Mouse (Mus musculus) olfactory bulb, adult 2 months (tissue): ENCODE results near the gene Plp2. TPM values are rescaled to one million over a fixed set of nuclear protein-coding genes. Genes with fewer than 3 reads are reported as not detected.

ENCODE experiments used
- H3K27ac ChIP-seq: fragments of 200-500 bp; 2 replicates; pipeline ENCODE4 v1.5.1; 2012; ENCODE audit warnings: low read depth, low read length; ENCODE audit not compliant: insufficient read depth
- H3K4me1 ChIP-seq: fragments of 200-500 bp; 2 replicates; pipeline ENCODE4 v1.6.1; 2012; ENCODE audit warnings: low read length; ENCODE audit not compliant: control insufficient read depth, insufficient read depth
- H3K4me3 ChIP-seq: fragments of 200-500 bp; 2 replicates; pipeline ENCODE4 v1.5.1; 2012; ENCODE audit warnings: mild to moderate bottlenecking, low read depth, low read length, moderate library complexity; ENCODE audit not compliant: insufficient read depth
- CTCF ChIP-seq: fragments of 200-500 bp; IDR thresholded peaks from 2 replicates; pipeline ENCODE4 v1.5.1; 2012; ENCODE audit warnings: low read depth, mild to moderate bottlenecking, low read length, moderate library complexity; ENCODE audit not compliant: insufficient read depth
- POLR2A ChIP-seq: fragments of 200-500 bp; IDR thresholded peaks from 2 replicates; pipeline ENCODE4 v1.6.1; 2012; ENCODE audit warnings: mild to moderate bottlenecking, low read depth, low read length, moderate library complexity; ENCODE audit not compliant: insufficient read depth
- WGBS: fragments of 180-500 bp; shearing (Covaris S2); methylation state at CpG from one replicate; pipeline ENCODE4 v1.1.7; 2018; 5-methylcytosine and 5-hydroxymethylcytosine counted together
- polyA plus RNA-seq: library from polyadenylated mRNA; stranded (reverse); fragments of >200 nt; gene quantifications from 2 replicates; pipeline ENCODE4 v1.2.4, GENCODE M21; 2012; ENCODE audit warnings: low replicate concordance; ENCODE audit not compliant: missing spikeins, insufficient read depth, insufficient read length

Plp2 gene
- polyA plus RNA-seq, 1 experiment, result not detected

- no peak for TF ChIP-seq CTCF
- TF ChIP-seq POLR2A, result no peak
- Histone ChIP-seq H3K4me3 (no peak overlapping the region), H3K4me1 (peaks cover 4% of the 10 kb centered on the region), H3K27ac (no peak overlapping the region)
- 79% methylated on average over 21 of the region's 21 CpGs for WGBS
These were observed 5.3 kb downstream of the Plp2 start for GRCm38 (mm10) chrX:7665739-7666502.

DNA sequence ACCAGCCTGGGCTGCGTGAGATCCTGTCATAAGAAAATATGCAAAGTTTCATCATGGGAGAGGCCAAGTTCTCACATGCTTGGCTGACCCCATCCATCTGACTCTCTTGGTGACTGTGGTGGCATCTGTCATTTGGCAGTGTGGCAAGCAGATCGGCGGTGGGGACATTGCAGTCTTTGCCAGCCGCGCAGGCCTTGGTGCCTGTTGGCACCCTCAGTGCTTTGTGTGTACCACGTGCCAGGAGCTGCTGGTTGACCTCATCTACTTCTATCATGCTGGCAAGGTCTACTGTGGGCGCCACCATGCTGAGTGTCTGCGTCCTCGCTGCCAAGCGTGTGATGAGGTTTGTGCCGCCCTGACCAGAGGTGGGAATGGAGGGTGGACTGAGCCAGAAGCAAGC, 6.4 kb downstream of the Plp2 start:
- no peak overlapping the region for H3K4me3 ChIP-seq
- WGBS, result 84% methylated on average over 11 of the region's 11 CpGs
- no peaks in the 10 kb centered on the region for H3K4me1 ChIP-seq
- no peak overlapping the region for H3K27ac ChIP-seq
- TF ChIP-seq POLR2A, result no peak
- no peak for TF ChIP-seq CTCF

DNA sequence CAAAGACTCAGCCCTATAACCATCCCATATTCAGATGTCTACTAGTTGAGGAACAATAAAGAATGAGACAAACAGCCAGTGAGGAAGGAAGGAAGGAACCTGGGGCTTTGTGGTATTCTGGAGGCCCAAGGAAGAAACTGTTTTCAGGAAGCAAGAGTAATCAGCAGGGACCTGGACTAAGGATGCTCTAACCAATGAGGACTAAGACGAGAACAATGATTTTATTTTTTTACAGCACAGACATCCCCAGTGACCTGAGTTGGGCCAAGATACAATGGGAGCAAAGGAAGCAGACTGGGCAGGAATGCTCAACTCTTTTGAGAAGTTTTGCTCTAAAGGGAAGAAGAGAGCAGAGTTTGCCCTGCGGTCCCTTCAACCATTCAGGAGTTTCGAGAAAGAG, 8.3 kb downstream of the Plp2 start:
- WGBS, result 84% methylated on average over 3 of the region's 3 CpGs
- Histone ChIP-seq H3K27ac (no peak overlapping the region), H3K4me1 (peaks cover 9% of the 10 kb centered on the region), H3K4me3 (no peak overlapping the region)
- TF ChIP-seq POLR2A (no peak), CTCF (no peak)

GRCm38 (mm10) chrX:7661086-7661485, 10.1 kb downstream of the Plp2 start:
- peaks cover 15% of the 10 kb centered on the region for H3K4me1 ChIP-seq
- H3K4me3 ChIP-seq, result no peak overlapping the region
- H3K27ac ChIP-seq, result no peak overlapping the region
- TF ChIP-seq CTCF (no peak), POLR2A (no peak)
- WGBS, result 81% methylated on average over 4 of the region's 4 CpGs

DNA sequence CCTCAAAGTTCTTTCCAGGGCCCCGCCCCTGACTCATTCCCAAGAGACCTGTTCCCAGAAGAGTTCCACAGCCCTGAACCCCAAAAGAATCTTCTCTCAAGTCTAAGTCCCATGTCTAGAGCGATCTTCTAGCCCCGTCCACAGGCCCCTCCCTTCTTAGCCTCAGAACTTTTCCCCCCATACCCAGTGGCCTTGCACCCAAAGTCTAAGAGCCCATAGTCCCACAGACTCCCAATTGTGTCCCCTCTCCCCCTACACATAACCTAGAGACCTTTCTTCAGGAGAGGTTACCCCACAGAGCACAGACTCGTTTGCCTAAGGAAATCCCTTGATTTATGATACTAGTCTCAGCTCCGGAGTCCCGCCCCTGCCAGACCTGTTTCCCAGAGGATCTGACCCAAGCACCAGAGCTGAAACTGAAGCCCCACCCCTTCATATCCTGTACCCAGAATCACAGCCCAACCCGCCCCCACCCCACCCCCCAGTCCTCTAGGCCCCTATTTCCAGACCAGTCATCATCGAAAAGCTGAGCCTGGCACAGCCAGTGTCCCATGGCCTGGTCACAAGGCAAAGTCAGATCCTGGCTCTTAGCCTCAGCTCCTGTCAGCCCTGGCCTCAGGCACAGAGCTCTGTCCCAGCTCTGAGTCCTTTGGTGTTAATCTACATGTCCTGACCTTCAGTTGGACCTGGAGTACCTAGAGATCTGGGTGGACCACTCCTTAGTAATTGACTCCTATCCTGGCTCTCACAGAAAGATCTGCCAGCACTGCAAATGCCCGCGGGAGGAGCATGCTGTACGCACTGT, 12.2 kb downstream of the Plp2 start:
- Histone ChIP-seq H3K4me3 (no peak overlapping the region), H3K4me1 (peaks cover 15% of the 10 kb centered on the region), H3K27ac (no peak overlapping the region)
- WGBS, result 73% methylated on average over 11 of the region's 11 CpGs
- TF ChIP-seq CTCF (no peak), POLR2A (no peak)

- H3K4me3 ChIP-seq, result no peak overlapping the region
- 39% methylated on average over 15 of the region's 15 CpGs for WGBS
- peaks cover 15% of the 10 kb centered on the region for H3K4me1 ChIP-seq
- no peak overlapping the region for H3K27ac ChIP-seq
- TF ChIP-seq CTCF, result no peak
- no peak for TF ChIP-seq POLR2A
These were observed 13.0 kb downstream of the Plp2 start for GRCm38 (mm10) chrX:7658031-7658784.

DNA sequence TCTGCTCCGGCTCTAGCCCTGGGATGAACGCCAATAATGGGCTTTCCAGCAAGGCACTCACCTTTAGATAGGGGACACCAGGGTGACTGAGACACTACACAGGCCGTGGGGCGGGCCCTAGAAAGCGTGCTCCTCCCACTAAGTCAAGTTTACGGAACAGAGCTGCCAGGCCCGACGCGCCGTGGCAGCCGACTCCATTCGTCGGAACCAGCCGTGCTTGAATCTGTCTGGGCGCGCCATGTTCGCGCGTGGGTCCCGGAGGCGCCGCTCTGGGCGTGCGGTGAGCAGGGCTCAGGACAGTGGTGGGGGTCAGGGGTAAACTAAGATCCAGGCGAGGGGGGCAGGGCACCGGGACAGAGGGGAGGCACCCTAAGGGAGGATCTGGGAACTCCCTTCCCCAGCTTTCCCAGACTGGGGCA, 14.0 kb downstream of the Plp2 start, which contains the start of gene Prickle3:
Gene Prickle3, plus strand, starts transcription at position 40 of the 419 bp plus-strand sequence.
- 12% methylated on average over 26 of the region's 26 CpGs for WGBS
- no peak within 1 kb of the TSS for H3K27ac ChIP-seq
- no peak for TF ChIP-seq CTCF
- TF ChIP-seq POLR2A, result no peak
- H3K4me3 ChIP-seq, result peak within 1 kb of the TSS; percentile 42
- H3K4me1 ChIP-seq, result peaks cover 15% of the 10 kb centered on the region

DNA sequence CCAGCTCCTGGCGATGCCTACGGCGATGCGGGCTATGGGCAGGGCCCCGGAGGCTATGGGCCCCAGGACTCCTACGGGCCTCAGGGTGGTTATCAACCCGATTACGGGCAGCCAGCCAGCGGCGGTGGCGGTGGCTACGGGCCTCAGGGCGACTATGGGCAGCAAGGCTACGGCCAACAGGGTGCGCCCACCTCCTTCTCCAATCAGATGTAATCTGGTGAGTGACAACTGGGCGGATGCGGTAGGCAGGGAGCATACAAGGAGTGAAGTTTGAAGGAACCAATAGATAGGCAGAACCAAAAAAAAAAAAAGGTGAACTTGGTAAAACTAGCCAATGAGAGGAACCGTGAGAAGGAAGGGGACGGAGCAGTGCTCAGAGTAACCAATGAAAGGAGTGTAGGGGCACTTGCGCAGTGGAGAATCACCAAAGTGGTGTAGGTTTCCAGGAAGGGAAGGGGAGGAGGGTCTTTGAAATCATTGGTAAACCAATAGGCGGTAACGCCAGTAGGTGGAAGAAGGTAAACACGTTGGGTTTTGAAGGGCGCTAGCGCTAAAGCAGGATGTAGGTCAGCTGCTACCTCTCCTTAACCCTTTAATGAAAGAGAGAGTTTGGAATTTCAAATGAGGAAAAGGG, 22.4 kb downstream of the Plp2 start:
- TF ChIP-seq POLR2A (0 out of 2 replicates have a peak, but pooled peaks have one; percentile 23), CTCF (no peak)
- 19% methylated on average over 25 of the region's 25 CpGs for WGBS
- Histone ChIP-seq H3K27ac (peak overlapping the region; percentile 73), H3K4me3 (peak overlapping the region; percentile 45), H3K4me1 (peaks cover 15% of the 10 kb centered on the region)
